Mouse (Mus musculus): Measurements from ENCODE around the gene Tnfsfm13. TPM values are rescaled to one million over a fixed set of nuclear protein-coding genes. Genes with fewer than 3 reads are reported as not detected.

Tnfsfm13 gene
- polyA plus RNA-seq, 1 experiment: 12.7 TPM

DNA sequence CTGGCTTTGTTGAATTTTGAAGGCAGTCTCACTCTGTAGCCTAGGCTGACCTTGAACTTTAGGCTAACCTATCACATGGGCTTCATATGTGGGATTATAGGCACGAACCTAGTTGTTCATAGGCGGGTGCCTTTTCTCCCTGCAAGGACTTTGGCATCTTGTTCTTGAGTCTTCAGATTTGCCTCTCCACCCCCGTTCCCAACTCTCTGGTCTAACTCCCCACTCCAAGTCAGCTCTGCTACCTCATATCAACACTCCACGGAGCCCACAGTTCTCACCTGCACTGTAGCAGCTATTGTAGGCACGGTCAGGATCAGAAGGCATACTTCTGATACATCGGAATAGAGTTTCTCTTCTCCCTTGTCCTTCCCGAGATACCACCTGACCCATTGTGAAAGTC, 12.3 kb downstream of the Tnfsfm13 start:
- no peak for DNase-seq
- no peak overlapping the region for H3K4me3 ChIP-seq (replicated peaks; ENCODE audit: extremely low read depth, low read depth, low read length)
- TF ChIP-seq POLR2A (IDR thresholded peaks at IDR 0.05; ENCODE audit: borderline replicate concordance, extremely low read depth, low read depth, low read length) (no peak), CTCF (IDR thresholded peaks at IDR 0.05; ENCODE audit: insufficient read depth, low read length) (no peak)
- 64% methylated on average over 7 of the region's 7 CpGs for WGBS
- H3K4me1 ChIP-seq (ENCODE audit: control insufficient read depth, insufficient read depth, low read length): peaks cover 26% of the 10 kb centered on the region

DNA sequence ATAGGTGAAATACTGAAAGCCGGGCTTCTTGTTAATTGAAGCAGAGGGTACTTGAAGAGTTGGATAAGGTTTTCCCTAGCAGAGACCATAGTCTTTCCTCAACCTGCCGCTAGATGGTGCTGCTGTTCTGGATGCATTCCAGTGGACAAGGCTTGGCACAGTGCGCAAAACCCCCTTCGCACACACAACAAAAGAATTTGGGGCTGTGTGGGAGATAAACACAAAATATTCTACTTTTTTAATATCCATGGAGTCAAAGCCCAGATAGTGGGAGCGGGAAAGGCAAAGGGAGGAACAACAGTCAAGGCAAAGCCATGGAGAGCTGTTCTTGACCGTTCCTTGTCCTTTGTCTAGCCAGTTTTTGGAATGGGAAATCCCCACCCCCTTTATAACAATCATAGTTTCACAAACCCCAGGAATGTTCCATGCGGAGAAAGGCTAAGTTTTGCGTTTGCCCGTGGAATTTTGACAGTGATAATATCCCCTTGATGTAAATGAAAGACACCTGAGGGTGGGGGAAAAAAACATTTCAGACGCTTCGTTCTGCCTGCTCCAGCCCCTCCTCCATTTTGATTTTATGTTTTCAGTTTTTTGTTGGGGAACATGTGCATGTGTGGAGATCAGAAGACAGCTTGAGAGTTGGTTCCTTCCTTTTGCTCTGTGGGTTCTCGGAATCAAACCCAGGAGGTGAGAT, 12.9 kb downstream of the Tnfsfm13 start:
- H3K4me1 ChIP-seq (ENCODE audit: control insufficient read depth, insufficient read depth, low read length): peaks cover 26% of the 10 kb centered on the region
- WGBS: 14% methylated on average over 12 of the region's 12 CpGs
- no peak overlapping the region for H3K4me3 ChIP-seq (replicated peaks; ENCODE audit: extremely low read depth, low read depth, low read length)
- peak; percentile 93 for DNase-seq
- TF ChIP-seq CTCF (IDR thresholded peaks at IDR 0.05; ENCODE audit: insufficient read depth, low read length) (peak; percentile 96), POLR2A (IDR thresholded peaks at IDR 0.05; ENCODE audit: borderline replicate concordance, extremely low read depth, low read depth, low read length) (no peak)

DNA sequence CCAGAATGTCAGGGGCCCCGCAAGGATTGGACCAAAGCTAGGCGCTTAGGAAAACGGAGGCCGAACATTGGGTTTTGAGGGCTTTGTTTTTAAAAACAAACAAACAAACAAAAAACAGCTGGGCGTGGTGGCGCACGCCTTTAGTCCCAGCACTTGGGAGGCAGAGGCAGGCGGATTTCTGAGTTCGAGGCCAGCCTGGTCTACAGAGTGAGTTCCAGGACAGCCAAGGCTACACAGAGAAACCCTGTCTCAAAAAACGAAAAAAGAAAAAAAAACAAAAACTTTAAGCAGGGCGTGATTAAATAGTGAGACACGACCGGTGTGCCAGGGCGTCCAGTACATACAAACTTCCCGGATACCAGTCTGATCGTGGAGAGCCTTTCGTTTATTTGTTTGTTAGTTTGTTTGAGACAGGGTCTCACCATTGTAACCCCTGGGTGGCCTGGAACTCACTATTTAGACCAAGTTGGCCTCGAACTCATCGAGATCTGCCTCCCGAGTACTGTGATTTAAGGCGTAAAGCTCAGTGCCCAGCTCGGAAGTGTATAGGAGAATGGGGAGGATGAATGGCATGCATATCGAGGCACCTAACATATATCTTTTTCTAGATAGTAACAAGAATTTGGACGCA, 13.6 kb downstream of the Tnfsfm13 start:
- DNase-seq: peak; percentile 46
- no peak for TF ChIP-seq CTCF (IDR thresholded peaks at IDR 0.05; ENCODE audit: insufficient read depth, low read length)
- TF ChIP-seq POLR2A (IDR thresholded peaks at IDR 0.05; ENCODE audit: borderline replicate concordance, extremely low read depth, low read depth, low read length): no peak
- H3K4me3 ChIP-seq (replicated peaks; ENCODE audit: extremely low read depth, low read depth, low read length): peak overlapping the region; percentile 77
- peaks cover 26% of the 10 kb centered on the region for H3K4me1 ChIP-seq (ENCODE audit: control insufficient read depth, insufficient read depth, low read length)
- 12% methylated on average over 24 of the region's 24 CpGs for WGBS

DNA sequence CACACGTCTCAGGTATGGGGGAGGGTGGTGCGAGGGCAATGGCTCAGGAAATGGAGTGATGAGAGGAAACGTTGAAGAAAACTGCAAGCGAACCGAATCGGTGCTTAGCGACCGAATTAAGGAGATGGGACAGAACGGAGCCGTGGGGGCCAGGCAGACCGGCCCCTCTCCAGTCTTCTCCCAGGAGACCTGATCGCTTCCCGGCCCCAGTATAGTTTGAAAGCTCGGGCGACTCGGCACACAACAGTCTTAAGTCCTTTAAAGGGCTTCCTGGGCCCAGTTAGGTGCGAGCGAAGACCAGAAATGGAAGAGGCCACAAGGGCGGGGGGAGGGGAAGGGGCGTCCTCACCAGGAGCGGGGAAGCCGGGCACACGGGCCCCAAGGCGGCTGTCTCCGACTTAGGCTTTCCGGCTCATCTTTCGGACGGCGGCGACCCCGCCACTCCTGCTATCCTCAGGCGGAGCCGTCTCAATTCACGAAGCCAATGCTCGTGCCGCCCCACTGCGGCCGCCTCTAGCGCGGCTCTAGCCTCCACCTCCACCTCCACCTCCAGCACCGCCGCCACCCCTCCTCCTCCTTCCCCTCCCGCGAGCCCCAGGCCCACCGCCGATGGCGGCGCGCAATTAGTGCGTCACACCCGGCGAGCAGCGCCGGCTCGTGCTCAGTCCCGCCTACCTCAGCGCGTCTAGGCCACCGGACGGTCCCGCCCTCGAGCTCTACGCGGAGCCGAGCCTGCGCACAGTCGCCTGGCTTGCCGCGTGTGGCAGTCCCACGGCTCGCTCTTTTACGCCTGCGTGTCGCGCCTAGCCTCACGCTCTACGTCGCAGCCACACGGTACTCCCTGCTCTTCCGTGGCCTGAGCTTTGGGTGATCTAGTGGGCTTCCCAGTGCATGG, 14.3 kb downstream of the Tnfsfm13 start, which contains the start of gene Senp3:
Gene Senp3, minus strand, starts transcription at position 771 of the 895 bp plus-strand sequence.
- WGBS: under 1% methylated on average over 79 of the region's 80 CpGs
- DNase-seq: peak; percentile 94
- peaks cover 21% of the 10 kb centered on the region for H3K4me1 ChIP-seq (ENCODE audit: control insufficient read depth, insufficient read depth, low read length)
- H3K4me3 ChIP-seq (replicated peaks; ENCODE audit: extremely low read depth, low read depth, low read length): peak within 1 kb of the TSS; percentile 77
- no peak for TF ChIP-seq CTCF (IDR thresholded peaks at IDR 0.05; ENCODE audit: insufficient read depth, low read length)
- TF ChIP-seq POLR2A (IDR thresholded peaks at IDR 0.05; ENCODE audit: borderline replicate concordance, extremely low read depth, low read depth, low read length): peak; percentile 95

DNA sequence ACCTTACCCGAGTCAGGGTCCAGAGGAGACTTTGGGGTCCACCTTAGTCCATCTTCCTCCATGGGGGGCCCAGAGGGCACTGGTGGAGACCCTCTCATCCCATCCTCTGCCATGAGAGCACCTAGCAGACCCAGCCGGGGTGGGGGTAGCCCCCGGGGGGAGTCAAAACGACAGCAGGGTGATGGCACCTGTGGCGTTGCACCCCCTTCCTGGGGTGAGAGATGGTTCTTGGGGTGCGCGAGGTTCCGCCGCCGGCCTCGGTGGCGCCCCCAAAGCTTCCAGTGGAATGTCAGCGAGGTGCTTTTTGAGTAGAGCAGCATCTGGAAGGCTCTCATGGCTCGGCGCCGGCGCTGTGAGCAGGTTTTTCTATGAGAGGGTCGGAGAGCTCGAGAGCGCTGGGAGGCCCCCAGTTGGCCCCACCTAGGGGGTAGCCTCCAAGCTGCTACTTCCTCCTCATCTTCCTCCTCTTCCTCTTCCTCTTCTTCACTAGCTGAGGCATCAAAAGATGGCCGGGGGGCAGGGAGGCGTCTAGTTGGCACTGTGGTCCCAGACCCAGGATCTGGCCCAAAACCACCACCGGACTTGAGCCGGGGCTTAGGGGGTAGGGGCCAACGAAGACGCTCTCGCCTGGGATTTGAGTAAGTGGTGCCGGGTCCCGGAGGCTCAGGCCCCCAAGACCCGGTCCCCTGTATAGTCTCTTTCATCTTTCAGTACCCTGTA, 15.6 kb downstream of the Tnfsfm13 start:
- TF ChIP-seq CTCF (IDR thresholded peaks at IDR 0.05; ENCODE audit: insufficient read depth, low read length) (no peak), POLR2A (IDR thresholded peaks at IDR 0.05; ENCODE audit: borderline replicate concordance, extremely low read depth, low read depth, low read length) (no peak)
- 86% methylated on average over 30 of the region's 30 CpGs for WGBS
- peaks cover 12% of the 10 kb centered on the region for H3K4me1 ChIP-seq (ENCODE audit: control insufficient read depth, insufficient read depth, low read length)
- H3K4me3 ChIP-seq (replicated peaks; ENCODE audit: extremely low read depth, low read depth, low read length): no peak overlapping the region
- DNase-seq: no peak

DNA sequence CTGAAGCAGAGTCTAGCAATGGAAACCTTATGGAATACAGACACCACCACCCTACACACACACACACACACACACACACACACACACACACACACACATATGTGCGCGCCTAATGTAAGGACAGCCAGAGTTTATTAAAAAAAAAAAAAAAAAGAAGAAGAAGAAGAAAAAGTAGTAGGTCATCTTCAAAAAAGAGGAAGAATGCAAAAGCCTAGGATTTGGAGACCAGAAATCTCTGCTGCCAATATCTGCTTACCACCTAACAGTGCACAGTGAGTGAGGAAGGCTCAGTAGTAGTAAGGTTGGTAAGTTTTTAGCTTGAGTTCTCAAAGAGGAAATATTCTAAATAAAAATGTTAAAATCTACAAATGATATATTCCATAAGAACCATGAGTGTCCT, 16.8 kb downstream of the Tnfsfm13 start:
- TF ChIP-seq POLR2A (IDR thresholded peaks at IDR 0.05; ENCODE audit: borderline replicate concordance, extremely low read depth, low read depth, low read length): no peak
- no peak for TF ChIP-seq CTCF (IDR thresholded peaks at IDR 0.05; ENCODE audit: insufficient read depth, low read length)
- no peak for DNase-seq
- peaks cover 6% of the 10 kb centered on the region; the same call in 1 of the 2 replicates for H3K4me1 ChIP-seq (ENCODE audit: control insufficient read depth, insufficient read depth, low read length)
- no peak overlapping the region for H3K4me3 ChIP-seq (replicated peaks; ENCODE audit: extremely low read depth, low read depth, low read length)
- 85% methylated on average over 2 of the region's 2 CpGs for WGBS

DNA sequence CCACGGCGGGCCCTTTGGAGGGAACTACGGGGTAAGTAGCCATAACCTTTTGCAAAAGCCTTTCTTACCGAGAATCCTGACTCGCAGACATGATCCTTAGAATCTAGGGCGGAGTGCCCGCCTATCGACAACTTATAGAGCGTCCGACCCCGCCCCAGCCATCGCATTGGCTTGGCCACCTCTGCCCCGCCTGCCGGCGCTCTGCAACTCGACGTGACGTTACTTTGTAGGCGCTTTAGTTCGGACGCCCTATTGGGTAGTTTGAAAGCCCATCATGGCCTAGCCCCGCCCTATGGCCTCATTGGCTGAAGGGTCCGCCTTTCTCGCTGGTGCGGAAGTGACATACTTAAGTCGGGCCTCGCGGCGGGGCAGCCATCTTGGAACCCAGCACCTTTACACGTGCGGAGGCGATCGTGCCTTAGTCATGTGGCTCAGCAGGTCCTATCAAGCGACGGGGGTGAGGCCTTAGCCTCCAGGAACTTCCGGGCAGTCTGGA, 23.6 kb downstream of the Tnfsfm13 start, which contains the start of gene Eif4a1:
Gene Eif4a1, minus strand, starts transcription at position 213 of the 496 bp plus-strand sequence.
- DNase-seq: peak; percentile 100
- TF ChIP-seq CTCF (IDR thresholded peaks at IDR 0.05; ENCODE audit: insufficient read depth, low read length) (no peak), POLR2A (IDR thresholded peaks at IDR 0.05; ENCODE audit: borderline replicate concordance, extremely low read depth, low read depth, low read length) (peak; percentile 91)
- peak within 1 kb of the TSS; percentile 94 for H3K4me3 ChIP-seq (replicated peaks; ENCODE audit: extremely low read depth, low read depth, low read length)
- WGBS: under 1% methylated on average over 36 of the region's 36 CpGs
- peaks cover 8% of the 10 kb centered on the region; the same call in 1 of the 2 replicates for H3K4me1 ChIP-seq (ENCODE audit: control insufficient read depth, insufficient read depth, low read length)

DNA sequence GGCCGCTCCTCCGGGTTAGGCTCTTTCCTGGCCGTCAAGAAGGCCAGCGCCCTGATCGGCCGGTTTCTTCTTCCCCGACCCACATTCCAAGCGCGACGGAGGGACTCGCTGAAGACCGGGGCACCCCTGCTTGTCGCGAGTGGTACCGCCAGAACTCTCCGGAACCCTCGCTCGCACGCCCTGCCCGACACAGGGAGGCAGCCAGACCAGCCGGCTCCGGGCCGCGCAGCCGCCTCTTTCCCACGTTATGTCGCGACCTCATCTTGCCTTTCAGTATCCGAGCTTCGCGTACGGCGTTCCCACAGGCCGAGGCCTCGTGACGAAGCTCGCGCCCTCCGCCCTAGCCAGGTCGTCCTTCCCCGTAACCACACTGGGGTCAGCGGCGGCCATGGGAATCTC, 24.2 kb downstream of the Tnfsfm13 start:
- Histone ChIP-seq H3K4me1 (ENCODE audit: control insufficient read depth, insufficient read depth, low read length) (peaks cover 8% of the 10 kb centered on the region; the same call in 1 of the 2 replicates), H3K4me3 (replicated peaks; ENCODE audit: extremely low read depth, low read depth, low read length) (peak overlapping the region; percentile 94)
- WGBS: under 1% methylated on average over 43 of the region's 43 CpGs
- no peak for DNase-seq
- TF ChIP-seq POLR2A (IDR thresholded peaks at IDR 0.05; ENCODE audit: borderline replicate concordance, extremely low read depth, low read depth, low read length): no peak
- no peak for TF ChIP-seq CTCF (IDR thresholded peaks at IDR 0.05; ENCODE audit: insufficient read depth, low read length)

Measured in lung, adult 2 months (tissue).